Mouse (Mus musculus) adrenal gland, postnatal 4 days (tissue): ENCODE results near the gene Armc3. TPM values are rescaled to one million over a fixed set of nuclear protein-coding genes. Genes with fewer than 3 reads are reported as not detected.

ENCODE experiments used
- DNase-seq, 2 experiments: peaks; one replicate each; pipeline ENCODE4 v3.0.0; 2021 to 2022; ENCODE audit warnings: low spot score in 2 of 2, mixed read lengths in 2 of 2
- long read RNA-seq, 2 experiments: library from polyadenylated mRNA; stranded (forward); transcript quantifications; one replicate each; pipeline ENCODE4 v2.0.0; 2021
- total RNA-seq, 2 experiments: library from RNA; stranded (reverse); gene quantifications; 2 replicates each; pipeline ENCODE4 v1.2.3; 2021

Gene Armc3
- total RNA-seq: under 1 TPM; 0.14 to 0.22 TPM
- long read RNA-seq, experiment 1, partial matches to known transcripts: 1 of 5 reads
- long read RNA-seq, experiment 1, other reads (novel, unspliced or antisense): 4 of 5 reads
- long read RNA-seq, experiment 2, partial matches to known transcripts: 0 of 2 reads
- long read RNA-seq, experiment 2, other reads (novel, unspliced or antisense): 2 of 2 reads

- peak in 1 of 2 experiments; percentile 9 for DNase-seq
These were observed at the start of gene Armc3 for GRCm38 (mm10) chr2:19198452-19199365. Armc3 (plus strand) TSS chr2:19199302.

- DNase-seq: no peak
These were observed 46.4 kb upstream of the Armc3 start for GRCm38 (mm10) chr2:19152687-19153086.

- no peak for DNase-seq
These were observed 42.9 kb upstream of the Armc3 start for GRCm38 (mm10) chr2:19156176-19156575.

- no peak for DNase-seq
These were observed 39.6 kb upstream of the Armc3 start for GRCm38 (mm10) chr2:19159539-19159938.

GRCm38 (mm10) chr2:19160368-19161114 is 38.6 kb upstream of the Armc3 start:
- DNase-seq: no peak

- no peak for DNase-seq
These were observed 34.9 kb upstream of the Armc3 start for GRCm38 (mm10) chr2:19164234-19164633.

- no peak for DNase-seq
These were observed 22.3 kb upstream of the Armc3 start for GRCm38 (mm10) chr2:19176827-19177236.

- DNase-seq: no peak
These were observed 308 bp downstream of the Armc3 start for GRCm38 (mm10) chr2:19199366-19199853.

- DNase-seq: no peak
These were observed 1.0 kb downstream of the Armc3 start for GRCm38 (mm10) chr2:19200112-19200511.

- DNase-seq: no peak
These were observed 2.6 kb downstream of the Armc3 start for GRCm38 (mm10) chr2:19201682-19202081.

- DNase-seq: no peak
These were observed 35.2 kb downstream of the Armc3 start for GRCm38 (mm10) chr2:19234305-19234704.

GRCm38 (mm10) chr2:19235193-19235592 is 36.1 kb downstream of the Armc3 start:
- DNase-seq: no peak

GRCm38 (mm10) chr2:19235614-19236013 is 36.5 kb downstream of the Armc3 start:
- DNase-seq: no peak

GRCm38 (mm10) chr2:19238771-19239170 is 39.7 kb downstream of the Armc3 start:
- no peak for DNase-seq

GRCm38 (mm10) chr2:19249611-19250010 is 50.5 kb downstream of the Armc3 start:
- no peak for DNase-seq

- DNase-seq: no peak
These were observed 55.9 kb downstream of the Armc3 start for GRCm38 (mm10) chr2:19255037-19255436.

- DNase-seq: no peak
These were observed 58.2 kb downstream of the Armc3 start for GRCm38 (mm10) chr2:19257255-19257654.

- no peak for DNase-seq
These were observed 61.3 kb downstream of the Armc3 start for GRCm38 (mm10) chr2:19260399-19260798.

- DNase-seq: no peak
These were observed 64.3 kb downstream of the Armc3 start for GRCm38 (mm10) chr2:19263375-19263774.

- DNase-seq: no peak
These were observed 66.7 kb downstream of the Armc3 start for GRCm38 (mm10) chr2:19265834-19266233.

- no peak for DNase-seq
These were observed 68.3 kb downstream of the Armc3 start for GRCm38 (mm10) chr2:19267396-19267795.

GRCm38 (mm10) chr2:19269955-19270354 is 70.9 kb downstream of the Armc3 start:
- no peak for DNase-seq
